Mouse (Mus musculus) embryonic facial prominence, embryonic 11.5 days (tissue): ENCODE measurements at regions not wholly inside any gene's neighbourhood (a gene's known extent, or its start where the extent isn't known, plus 50 kb on each side); places are given as distances from the start of the nearest gene placed in this dataset.

Experiments
- ATAC-seq: fragments of 200-750 bp; cut with Nextera tagmentation; replicated peaks from 2 replicates; pipeline ENCODE4 v1.8.0; 2017; ENCODE audit warnings: low read depth; ENCODE audit not compliant: insufficient number of reproducible peaks, low FRiP score, low TSS enrichment
- DNase-seq: peaks from one replicate; pipeline ENCODE4 v3.0.0-alpha.2; 2015; ENCODE audit warnings: low spot score
- H3K27ac ChIP-seq: fragments of 300-500 bp; sonication (generic); replicated peaks from 2 replicates; pipeline ENCODE4 v1.5.1; 2014; ENCODE audit warnings: mild to moderate bottlenecking, low read depth, low read length, control low read depth
- H3K27me3 ChIP-seq: fragments of 300-500 bp; sonication (generic); 2 replicates; pipeline ENCODE4 v1.6.1; 2014; ENCODE audit warnings: mild to moderate bottlenecking, low read length, moderate library complexity, mixed read lengths; ENCODE audit not compliant: control insufficient read depth, insufficient read depth
- H3K36me3 ChIP-seq: fragments of 300-500 bp; sonication (generic); replicated peaks from 2 replicates; pipeline ENCODE4 v1.6.1; 2014; ENCODE audit warnings: low read depth, mild to moderate bottlenecking, low read length, moderate library complexity, mixed read lengths; ENCODE audit not compliant: control insufficient read depth, insufficient read depth
- H3K4me1 ChIP-seq: fragments of 300-500 bp; sonication (generic); 2 replicates; pipeline ENCODE4 v1.6.1; 2014; ENCODE audit warnings: low read length, mixed read lengths; ENCODE audit not compliant: control insufficient read depth, insufficient read depth
- H3K4me2 ChIP-seq: fragments of 300-500 bp; sonication (generic); 2 replicates; pipeline ENCODE4 v1.6.1; 2014; ENCODE audit warnings: low read depth, mild to moderate bottlenecking, control low read depth, low read length, moderate library complexity
- H3K4me3 ChIP-seq: fragments of 300-500 bp; sonication (generic); 2 replicates; pipeline ENCODE4 v1.5.1; 2014; ENCODE audit warnings: low read depth, low read length, control low read depth
- H3K9ac ChIP-seq: fragments of 300-500 bp; sonication (generic); replicated peaks from 2 replicates; pipeline ENCODE4 v1.6.1; 2014; ENCODE audit warnings: mild to moderate bottlenecking, control low read depth, low read length
- H3K9me3 ChIP-seq: fragments of 300-500 bp; sonication (generic); replicated peaks from 2 replicates; pipeline ENCODE4 v1.6.1; 2016; ENCODE audit warnings: mild to moderate bottlenecking, low read length, inconsistent platforms, mixed read lengths; ENCODE audit not compliant: control insufficient read depth
- WGBS: fragments of 180-500 bp; shearing (Covaris S2); extraction: QIAGEN DNeasy Blood & Tissue Kit; methylation state at CpG from one replicate; pipeline ENCODE4 v1.1.7; 2014; 5-methylcytosine and 5-hydroxymethylcytosine counted together

GRCm38 (mm10) chr13:112218389-112218788 lies 69.9 kb upstream of the Ankrd55 start:
- WGBS: 51% methylated on average over 5 of the region's 5 CpGs
- Histone ChIP-seq H3K4me3 (no peak overlapping the region), H3K9me3 (no peaks in the 10 kb centered on the region)

GRCm38 (mm10) chr13:112220184-112220583 lies 68.1 kb upstream of the Ankrd55 start:
- Histone ChIP-seq H3K9ac (no peak overlapping the region), H3K27ac (no peak overlapping the region), H3K4me2 (no peak overlapping the region), H3K27me3 (no peaks in the 10 kb centered on the region), H3K4me1 (no peaks in the 10 kb centered on the region), H3K36me3 (no peaks in the 10 kb centered on the region), H3K4me3 (no peak overlapping the region), H3K9me3 (no peaks in the 10 kb centered on the region)
- no peak for ATAC-seq
- 78% methylated on average over 8 of the region's 8 CpGs for WGBS
- no peak for DNase-seq

More at GRCm38 (mm10) chr13:112218389-112218788, 69.9 kb upstream of the Ankrd55 start:
- Histone ChIP-seq H3K27ac (no peak overlapping the region), H3K27me3 (no peaks in the 10 kb centered on the region), H3K4me2 (no peak overlapping the region), H3K9ac (no peak overlapping the region), H3K36me3 (no peaks in the 10 kb centered on the region), H3K4me1 (no peaks in the 10 kb centered on the region)
- no peak for ATAC-seq
- no peak for DNase-seq

DNA sequence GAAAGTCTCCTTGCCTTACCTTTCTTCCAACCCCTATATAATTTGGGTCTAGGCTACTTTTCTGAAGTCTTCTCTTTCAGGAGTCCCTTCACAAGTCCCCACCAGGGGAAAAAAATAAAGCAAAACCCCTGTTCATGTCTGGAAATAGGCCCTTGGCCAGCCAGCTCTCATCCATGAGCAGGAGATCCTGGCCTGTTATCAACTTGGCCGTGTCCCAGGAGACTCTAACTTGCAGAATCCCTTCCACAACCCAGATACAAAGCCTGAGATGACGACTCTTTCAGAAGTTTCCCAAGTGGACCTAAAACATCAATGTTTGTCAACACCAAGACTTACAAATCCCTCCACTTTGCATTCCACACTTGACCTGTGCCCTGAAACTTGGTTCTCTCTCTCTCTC lies 64.6 kb upstream of the Ankrd55 start:
- no peaks in the 10 kb centered on the region for H3K4me1 ChIP-seq
- no peak for ATAC-seq
- no peak overlapping the region for H3K4me3 ChIP-seq
- H3K4me2 ChIP-seq: no peak overlapping the region
- H3K9me3 ChIP-seq: no peaks in the 10 kb centered on the region
- no peaks in the 10 kb centered on the region for H3K36me3 ChIP-seq
- no peak for DNase-seq
- no peak overlapping the region for H3K9ac ChIP-seq
- H3K27ac ChIP-seq: no peak overlapping the region
- 88% methylated on average over 2 of the region's 2 CpGs for WGBS
- no peaks in the 10 kb centered on the region for H3K27me3 ChIP-seq

DNA sequence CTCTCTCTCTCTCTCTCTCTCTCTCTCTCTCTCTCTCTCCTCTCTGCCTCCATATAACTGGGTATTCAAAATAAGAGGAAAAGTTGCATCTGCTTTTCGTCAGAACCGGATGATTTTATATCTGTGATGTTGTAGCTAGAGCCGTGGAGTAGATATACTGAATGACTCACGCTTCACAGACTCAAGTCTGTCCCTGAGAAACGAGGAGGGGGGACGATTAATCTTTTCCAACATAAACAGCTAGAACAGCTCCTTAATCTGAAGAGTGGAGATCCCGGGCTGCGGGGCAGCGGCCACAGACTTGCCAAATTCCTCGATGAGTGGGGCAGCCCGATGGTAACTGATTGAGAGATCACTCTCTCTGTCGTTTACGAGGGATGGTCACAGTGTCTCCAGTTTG lies 60.5 kb upstream of the Ankrd55 start:
- Histone ChIP-seq H3K4me1 (no peaks in the 10 kb centered on the region), H3K4me3 (no peak overlapping the region), H3K27me3 (no peaks in the 10 kb centered on the region), H3K27ac (no peak overlapping the region), H3K36me3 (no peaks in the 10 kb centered on the region), H3K4me2 (no peak overlapping the region), H3K9ac (no peak overlapping the region), H3K9me3 (no peaks in the 10 kb centered on the region)
- DNase-seq: no peak
- no peak for ATAC-seq
- 85% methylated on average over 13 of the region's 13 CpGs for WGBS

GRCm38 (mm10) chr13:112228846-112229245 lies 59.4 kb upstream of the Ankrd55 start:
- Histone ChIP-seq H3K9me3 (no peaks in the 10 kb centered on the region), H3K4me2 (no peak overlapping the region), H3K4me3 (no peak overlapping the region), H3K27me3 (no peaks in the 10 kb centered on the region), H3K9ac (no peak overlapping the region), H3K36me3 (no peaks in the 10 kb centered on the region), H3K4me1 (no peaks in the 10 kb centered on the region), H3K27ac (no peak overlapping the region)
- 85% methylated on average over 4 of the region's 4 CpGs for WGBS
- DNase-seq (no peak), ATAC-seq (no peak)

DNA sequence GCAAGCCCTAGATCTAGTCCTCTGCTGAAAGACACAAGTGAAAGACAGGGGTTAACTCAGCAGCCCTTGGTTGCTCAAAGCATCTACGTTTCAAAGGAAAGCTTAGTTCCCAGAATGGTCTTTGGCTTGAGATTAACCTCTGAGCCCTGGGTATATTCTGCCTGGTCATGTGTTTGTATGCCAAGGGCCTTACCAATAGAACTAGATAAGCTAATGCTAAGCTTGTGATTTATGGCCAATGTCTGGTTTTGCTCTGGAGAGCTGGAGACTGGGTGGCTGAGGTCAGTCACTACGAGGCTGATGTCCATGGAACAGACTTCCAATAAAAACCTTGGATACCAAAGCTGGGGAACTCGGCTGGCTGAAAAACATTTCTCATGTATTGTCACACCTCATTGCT lies 58.1 kb upstream of the Ankrd55 start:
- H3K9me3 ChIP-seq: no peaks in the 10 kb centered on the region
- H3K9ac ChIP-seq: no peak overlapping the region
- no peak overlapping the region for H3K4me2 ChIP-seq
- no peaks in the 10 kb centered on the region for H3K4me1 ChIP-seq
- H3K27me3 ChIP-seq: no peaks in the 10 kb centered on the region
- no peaks in the 10 kb centered on the region for H3K36me3 ChIP-seq
- WGBS: 72% methylated on average over 3 of the region's 3 CpGs
- ATAC-seq (no peak), DNase-seq (no peak)
- no peak overlapping the region for H3K27ac ChIP-seq
- no peak overlapping the region for H3K4me3 ChIP-seq

DNA sequence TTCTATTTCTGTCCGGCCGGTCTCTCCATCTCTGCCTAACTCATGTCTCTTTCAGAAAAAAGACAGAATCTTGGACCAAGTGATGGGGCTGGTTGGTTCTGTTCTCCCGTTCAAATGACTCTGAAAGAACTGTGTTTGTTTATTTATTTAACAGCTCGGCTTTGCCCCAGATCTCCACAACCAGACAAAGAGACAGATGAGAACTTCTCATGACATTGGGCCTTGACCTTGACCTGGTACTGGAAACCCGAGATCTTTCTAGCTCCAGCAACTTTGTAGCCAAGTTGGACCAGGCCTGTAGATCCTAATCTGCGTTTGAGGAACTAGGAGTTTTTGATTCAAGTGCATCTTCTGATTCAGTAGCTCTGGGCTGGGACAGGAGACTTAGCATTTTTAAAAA lies 53.6 kb upstream of the Ankrd55 start:
- H3K27me3 ChIP-seq: no peaks in the 10 kb centered on the region
- H3K9me3 ChIP-seq: no peaks in the 10 kb centered on the region
- no peak overlapping the region for H3K27ac ChIP-seq
- H3K9ac ChIP-seq: no peak overlapping the region
- DNase-seq: no peak
- no peak overlapping the region for H3K4me2 ChIP-seq
- no peak for ATAC-seq
- no peak overlapping the region for H3K4me3 ChIP-seq
- WGBS: 72% methylated on average over 6 of the region's 6 CpGs
- H3K4me1 ChIP-seq: no peaks in the 10 kb centered on the region
- H3K36me3 ChIP-seq: no peaks in the 10 kb centered on the region

GRCm38 (mm10) chr13:112236956-112237355 lies 51.3 kb upstream of the Ankrd55 start:
- Histone ChIP-seq H3K9ac (no peak overlapping the region), H3K4me2 (no peak overlapping the region), H3K4me1 (no peaks in the 10 kb centered on the region), H3K27ac (no peak overlapping the region), H3K27me3 (no peaks in the 10 kb centered on the region), H3K36me3 (no peaks in the 10 kb centered on the region), H3K4me3 (no peak overlapping the region), H3K9me3 (no peaks in the 10 kb centered on the region)
- ATAC-seq (no peak), DNase-seq (no peak)
- 37% methylated on average over 6 of the region's 6 CpGs for WGBS
